33 mouse cellular contexts compared by ENCODE assay signal in the genomic region with DNA sequence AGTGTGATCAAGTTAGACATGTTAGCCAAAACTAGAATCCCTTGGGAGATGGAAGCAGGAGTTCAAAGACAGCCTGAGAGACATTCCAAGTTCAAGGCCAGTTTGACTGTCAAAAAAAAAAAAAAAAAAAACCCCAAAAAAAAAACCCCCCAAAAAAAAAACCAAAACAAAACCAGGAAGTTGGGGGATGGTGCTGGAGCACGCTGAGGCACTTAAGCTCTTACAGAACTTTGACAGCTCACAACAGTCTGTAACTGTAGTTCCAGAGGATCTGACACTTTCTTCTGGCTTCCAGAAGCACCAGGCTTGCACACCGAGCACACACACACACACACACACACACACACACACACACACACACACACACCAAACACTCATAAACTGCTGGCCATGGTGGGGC. TPM values are rescaled to one million over a fixed set of nuclear protein-coding genes. Genes with fewer than 3 reads are reported as not detected.
A peak's percentile ranks its signal among the peaks of the same experiment; 100 is the strongest.
DNase-seq lines count a peak whose midpoint lies in the region; ATAC-seq and TF ChIP-seq lines count a peak whose summit lies in the region.
"Had no signal": no experiment of that assay in that cellular context is flagged by ENCODE, and none has a peak within 500 bp of the region (broad histone marks: within the 10 kb centered on the region; RNA-seq: fewer than 3 reads in every experiment).

No protein-coding gene starts in this region.

- H3K4me2 ChIP-seq in kidney, postnatal 0 days (ENCODE audit: low read length): no peak overlapping the region
- H3K4me2 ChIP-seq in hindbrain, embryonic 13.5 days: no peak overlapping the region
- H3K4me2 ChIP-seq: heart, embryonic 13.5 days; hindbrain, embryonic 15.5 days; limb, embryonic 15.5 days; midbrain, embryonic 13.5 days; neural tube, embryonic 12.5 days; stomach, embryonic 15.5 days had no signal

- no peaks in the 10 kb centered on the region for H3K36me3 ChIP-seq in kidney, postnatal 0 days (ENCODE audit: insufficient read depth, low read length)
- no peaks in the 10 kb centered on the region for H3K36me3 ChIP-seq in hindbrain, embryonic 13.5 days
- H3K36me3 ChIP-seq: forebrain, embryonic 10.5 days; heart, embryonic 13.5 days; hindbrain, embryonic 15.5 days; limb, embryonic 15.5 days; midbrain, embryonic 13.5 days; neural tube, embryonic 12.5 days; stomach, embryonic 15.5 days had no signal

- 34% methylated on average over 2 of the region's 2 CpGs for WGBS in kidney, postnatal 0 days
- WGBS in hindbrain, embryonic 13.5 days: 65% methylated on average over 2 of the region's 2 CpGs

- H3K4me1 ChIP-seq in kidney, postnatal 0 days (replicated peaks; ENCODE audit: insufficient read depth, low read length): no peaks in the 10 kb centered on the region
- no peaks in the 10 kb centered on the region for H3K4me1 ChIP-seq in hindbrain, embryonic 13.5 days (replicated peaks)
- H3K4me1 ChIP-seq: limb, embryonic 15.5 days; midbrain, embryonic 13.5 days; neural tube, embryonic 12.5 days; stomach, embryonic 15.5 days had no signal

- ATAC-seq in kidney, postnatal 0 days (replicated peaks; ENCODE audit: low FRiP score, low read depth): no peak
- ATAC-seq in activated CD4-positive, CD25-positive, alpha-beta regulatory T cell, adult 4 months: peak; percentile 74
- 0 out of 2 replicates have a peak, but pooled peaks have one; percentile 19 for ATAC-seq in megakaryocyte progenitor cell, adult 5-6 weeks (replicated peaks; ENCODE audit: poor library complexity)
- ATAC-seq in hindbrain, embryonic 13.5 days (ENCODE audit: low FRiP score): no peak
- ATAC-seq: forebrain, embryonic 16.5 days; intestine, embryonic 16.5 days; midbrain, embryonic 13.5 days had no signal

- TF ChIP-seq CTCF in kidney, postnatal 0 days (IDR thresholded peaks at IDR 0.05; ENCODE audit: low read depth): no peak

- H3K4me3 ChIP-seq in kidney, postnatal 0 days (replicated peaks; ENCODE audit: low read depth, low read length): no peak overlapping the region
- no peak overlapping the region for H3K4me3 ChIP-seq in hindbrain, embryonic 13.5 days
- H3K4me3 ChIP-seq: forebrain, embryonic 10.5 days; heart, embryonic 13.5 days; hindbrain, embryonic 15.5 days; left cerebral cortex, adult 2 months; limb, embryonic 15.5 days; midbrain, embryonic 13.5 days; neural tube, embryonic 12.5 days; stomach, embryonic 15.5 days had no signal

- no peaks in the 10 kb centered on the region for H3K9me3 ChIP-seq in kidney, postnatal 0 days (replicated peaks; ENCODE audit: low read length)
- H3K9me3 ChIP-seq in hindbrain, embryonic 13.5 days: no peaks in the 10 kb centered on the region
- H3K9me3 ChIP-seq: forebrain, embryonic 10.5 days; heart, embryonic 13.5 days; hindbrain, embryonic 15.5 days; limb, embryonic 15.5 days; megakaryocyte, embryonic 14.5 days; midbrain, embryonic 13.5 days; neural tube, embryonic 12.5 days; stomach, embryonic 15.5 days had no signal

- no peaks in the 10 kb centered on the region for H3K27me3 ChIP-seq in kidney, postnatal 0 days (ENCODE audit: insufficient read depth, low read length)
- no peaks in the 10 kb centered on the region for H3K27me3 ChIP-seq in hindbrain, embryonic 13.5 days
- H3K27me3 ChIP-seq: heart, embryonic 13.5 days; hindbrain, embryonic 15.5 days; limb, embryonic 15.5 days; megakaryocyte, embryonic 14.5 days; midbrain, embryonic 13.5 days; neural tube, embryonic 12.5 days; stomach, embryonic 15.5 days had no signal

- no peak overlapping the region for H3K27ac ChIP-seq in kidney, postnatal 0 days
- no peak overlapping the region for H3K27ac ChIP-seq in hindbrain, embryonic 13.5 days
- H3K27ac ChIP-seq: forebrain, embryonic 10.5 days; heart, embryonic 13.5 days; hindbrain, embryonic 15.5 days; left cerebral cortex, adult 2 months; limb, embryonic 15.5 days; midbrain, embryonic 13.5 days; neural tube, embryonic 12.5 days; stomach, embryonic 15.5 days had no signal

- no peak overlapping the region for H3K9ac ChIP-seq in kidney, postnatal 0 days (ENCODE audit: low read depth, low read length)
- H3K9ac ChIP-seq in hindbrain, embryonic 13.5 days: no peak overlapping the region
- H3K9ac ChIP-seq: heart, embryonic 13.5 days; hindbrain, embryonic 15.5 days; limb, embryonic 15.5 days; midbrain, embryonic 13.5 days; neural tube, embryonic 12.5 days; stomach, embryonic 15.5 days had no signal

- DNase-seq in kidney, postnatal 0 days (ENCODE audit: low spot score): peak; percentile 45
- DNase-seq in kidney, postnatal 36 days: no peak
- DNase-seq in CD4-positive helper T cell, adult 2 months (ENCODE audit: low read depth, low spot score): peak; percentile 55
- no peak for DNase-seq in ovary, postnatal 36 days (ENCODE audit: low spot score)
- DNase-seq in urinary bladder, adult 18-20 months (ENCODE audit: low spot score in 2 of 2): no peak
- DNase-seq: adrenal gland, postnatal 36 days; cerebellum, adult 9-11 months; gastrocnemius, postnatal 14 days; heart, adult 18-20 months; heart, postnatal 14 days; layer of hippocampus, adult 9-11 months; left cerebral cortex, postnatal 4 days; lung, postnatal 14 days; retina, postnatal 1 day; right cerebral cortex, postnatal 4 days had no signal

RNA-seq across cellular contexts. Expression of gene Slc2a3, which starts 45.5 kb away (rescaled TPM):
- polyA plus RNA-seq in kidney, postnatal 0 days (2015; fragmentation: Nextera tagmentation; extraction: Ambion mirVana): 4.1 and 4.4 TPM in 2 replicates
- 10 to 100 TPM; 64.2 to 69.4 TPM for polyA plus RNA-seq in activated CD4-positive, CD25-positive, alpha-beta regulatory T cell, adult 4 months (2017; shearing (Covaris generic))
- 7.0 and 10.0 TPM in 2 replicates for total RNA-seq in megakaryocyte progenitor cell, adult 5-6 weeks (2015)
- total RNA-seq in megakaryocyte progenitor cell, adult 5-6 weeks (2017): 12.4 and 13.9 TPM in 2 replicates
- 21.1 and 22.7 TPM in 2 replicates for polyA plus RNA-seq in hindbrain, embryonic 13.5 days (2015; fragmentation: Nextera tagmentation; extraction: Ambion mirVana)

RNA-seq across cellular contexts. Expression of gene Nanog, which starts 48.6 kb away (rescaled TPM):
- not detected in 2 replicates for polyA plus RNA-seq in kidney, postnatal 0 days (2015; fragmentation: Nextera tagmentation; extraction: Ambion mirVana)
- polyA plus RNA-seq in activated CD4-positive, CD25-positive, alpha-beta regulatory T cell, adult 4 months (2017; shearing (Covaris generic)): under 1 TPM in 1 of 2 experiments, not detected in 1; 0.22 TPM
- not detected in 2 replicates for total RNA-seq in megakaryocyte progenitor cell, adult 5-6 weeks (2015)
- total RNA-seq in megakaryocyte progenitor cell, adult 5-6 weeks (2017): not detected in 2 replicates
- polyA plus RNA-seq in hindbrain, embryonic 13.5 days (2015; fragmentation: Nextera tagmentation; extraction: Ambion mirVana): 0.21 and 0.22 TPM in 2 replicates
- total RNA-seq: adrenal gland, adult 18-20 months; adrenal gland, postnatal 36 days; gastrocnemius, postnatal 14 days; heart, adult 18-20 months; heart, postnatal 14 days; left cerebral cortex, adult 2 months; left cerebral cortex, postnatal 4 days; monocyte, adult 5-6 weeks had no signal
- polyA plus RNA-seq: kidney, embryonic 14.5 days; liver, embryonic 16.5 days had no signal

Comparison
In these comparisons a context has a peak if more than half of its experiments do, and no peak if none do; other contexts are left out.
1. DNase-seq: peak in kidney, postnatal 0 days (single experiment) and CD4-positive helper T cell, adult 2 months (single experiment); none in kidney, postnatal 36 days (0 of 2), ovary, postnatal 36 days (single experiment) and urinary bladder, adult 18-20 months (0 of 2).
2. ATAC-seq: peak in activated CD4-positive, CD25-positive, alpha-beta regulatory T cell, adult 4 months (single experiment) and megakaryocyte progenitor cell, adult 5-6 weeks (single experiment); none in kidney, postnatal 0 days (single experiment) and hindbrain, embryonic 13.5 days (single experiment).